Mouse (Mus musculus): ENCODE measurements around the gene Prkn. TPM values are rescaled to one million over a fixed set of nuclear protein-coding genes. Genes with fewer than 3 reads are reported as not detected.

Gene Prkn
- polyA plus RNA-seq, 1 experiment, result 1.00 TPM

DNA sequence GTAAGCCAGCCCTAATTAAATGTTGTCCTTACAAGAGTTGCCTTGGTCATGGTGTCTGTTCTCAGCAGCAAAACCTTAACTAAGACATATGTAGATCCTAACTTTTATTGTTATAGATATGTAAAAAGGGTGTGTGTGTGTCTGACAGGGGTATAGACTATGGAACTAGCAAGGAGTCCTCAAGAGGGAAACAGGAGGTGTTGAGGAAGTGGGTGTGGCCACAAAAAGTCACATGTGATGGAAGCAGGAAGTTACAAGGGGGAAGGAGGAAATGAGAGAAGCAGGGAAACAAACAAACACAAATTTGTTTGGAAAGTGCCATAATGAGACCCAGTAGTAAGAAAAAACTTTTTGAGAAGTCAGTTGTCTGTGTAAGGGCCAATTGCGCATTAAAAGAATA, 1253.8 kb downstream of the Prkn start:
- no peaks in the 10 kb centered on the region for H3K4me1 ChIP-seq
- no peak overlapping the region for H3K4me3 ChIP-seq (replicated peaks)
- TF ChIP-seq GATA1 (IDR thresholded peaks at IDR 0.05; ENCODE audit: borderline replicate concordance, low read length), result no peak
- no peak for TF ChIP-seq FLI1 (IDR thresholded peaks at IDR 0.05; ENCODE audit: low read length)
- H3K27me3 ChIP-seq (replicated peaks), result no peaks in the 10 kb centered on the region
- no peaks in the 10 kb centered on the region for H3K36me3 ChIP-seq (replicated peaks; ENCODE audit: low read length)
- H3K9me3 ChIP-seq, result no peaks in the 10 kb centered on the region

DNA sequence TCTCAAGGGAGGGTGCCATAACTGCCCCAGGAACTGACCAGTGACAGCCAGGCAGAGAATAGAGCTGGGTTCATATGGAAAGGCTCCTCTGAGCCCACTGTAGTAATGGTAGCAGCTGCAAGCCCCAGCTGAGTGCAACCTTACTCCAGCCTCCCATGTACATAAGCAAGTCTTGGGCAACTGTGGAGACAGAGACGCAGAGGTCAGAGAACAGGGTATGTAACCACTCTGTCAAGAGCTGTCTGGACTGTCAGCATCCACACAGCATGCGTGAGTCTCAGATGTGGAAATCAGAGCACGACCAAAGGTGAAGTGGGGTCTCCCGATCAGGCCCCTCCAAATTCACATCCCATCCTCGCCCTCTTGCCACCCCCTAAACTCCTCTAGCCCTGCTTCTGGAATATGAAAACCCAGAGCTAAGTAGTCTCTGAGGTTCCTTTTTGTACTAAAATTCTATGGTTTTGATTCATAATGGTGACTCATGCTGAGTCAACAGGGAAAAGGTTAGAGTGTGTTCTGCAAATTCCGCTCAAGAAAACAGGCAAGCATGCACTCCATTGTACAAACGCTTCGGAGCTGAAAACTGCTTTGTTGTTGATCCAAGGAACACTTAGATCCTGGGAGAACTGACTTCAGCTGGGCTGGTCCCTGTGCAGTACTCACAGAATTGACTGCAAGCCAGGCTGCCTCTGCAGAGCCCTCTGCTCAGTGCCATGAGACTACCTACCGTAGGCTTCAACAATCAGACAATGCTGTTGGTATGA, 1254.8 kb downstream of the Prkn start:
- H3K36me3 ChIP-seq (replicated peaks; ENCODE audit: low read length), result no peaks in the 10 kb centered on the region

GRCm38 (mm10) chr17:12099415-12099814, 1259.2 kb downstream of the Prkn start:
- Histone ChIP-seq H3K4me1 (no peaks in the 10 kb centered on the region), H3K36me3 (replicated peaks; ENCODE audit: low read length) (no peaks in the 10 kb centered on the region), H3K9me3 (peaks cover 13% of the 10 kb centered on the region), H3K27me3 (replicated peaks) (no peaks in the 10 kb centered on the region), H3K4me3 (replicated peaks) (no peak overlapping the region)
- TF ChIP-seq FLI1 (IDR thresholded peaks at IDR 0.05; ENCODE audit: low read length) (no peak), GATA1 (IDR thresholded peaks at IDR 0.05; ENCODE audit: borderline replicate concordance, low read length) (no peak)

More for the DNA sequence above, 1254.8 kb downstream of the Prkn start:
- no peak for TF ChIP-seq GATA1 (IDR thresholded peaks at IDR 0.05; ENCODE audit: borderline replicate concordance, low read length)
- TF ChIP-seq FLI1 (IDR thresholded peaks at IDR 0.05; ENCODE audit: low read length), result no peak
- no peaks in the 10 kb centered on the region for H3K27me3 ChIP-seq (replicated peaks)
- no peaks in the 10 kb centered on the region for H3K4me1 ChIP-seq
- H3K4me3 ChIP-seq (replicated peaks), result no peak overlapping the region
- peaks cover 5% of the 10 kb centered on the region for H3K9me3 ChIP-seq

- no peaks in the 10 kb centered on the region for H3K36me3 ChIP-seq (replicated peaks; ENCODE audit: low read length)
- peaks cover 19% of the 10 kb centered on the region for H3K9me3 ChIP-seq
- H3K4me1 ChIP-seq, result no peaks in the 10 kb centered on the region
- TF ChIP-seq FLI1 (IDR thresholded peaks at IDR 0.05; ENCODE audit: low read length), result no peak
- no peak for TF ChIP-seq GATA1 (IDR thresholded peaks at IDR 0.05; ENCODE audit: borderline replicate concordance, low read length)
- no peaks in the 10 kb centered on the region for H3K27me3 ChIP-seq (replicated peaks)
- H3K4me3 ChIP-seq (replicated peaks), result no peak overlapping the region
Observed at GRCm38 (mm10) chr17:12102326-12102725, 1262.1 kb downstream of the Prkn start.

- Histone ChIP-seq H3K4me3 (replicated peaks) (no peak overlapping the region), H3K9me3 (peaks cover 19% of the 10 kb centered on the region), H3K27me3 (replicated peaks) (no peaks in the 10 kb centered on the region), H3K4me1 (no peaks in the 10 kb centered on the region), H3K36me3 (replicated peaks; ENCODE audit: low read length) (no peaks in the 10 kb centered on the region)
- TF ChIP-seq GATA1 (IDR thresholded peaks at IDR 0.05; ENCODE audit: borderline replicate concordance, low read length) (no peak), FLI1 (IDR thresholded peaks at IDR 0.05; ENCODE audit: low read length) (no peak)
Observed at GRCm38 (mm10) chr17:12103781-12104180, 1263.6 kb downstream of the Prkn start.

DNA sequence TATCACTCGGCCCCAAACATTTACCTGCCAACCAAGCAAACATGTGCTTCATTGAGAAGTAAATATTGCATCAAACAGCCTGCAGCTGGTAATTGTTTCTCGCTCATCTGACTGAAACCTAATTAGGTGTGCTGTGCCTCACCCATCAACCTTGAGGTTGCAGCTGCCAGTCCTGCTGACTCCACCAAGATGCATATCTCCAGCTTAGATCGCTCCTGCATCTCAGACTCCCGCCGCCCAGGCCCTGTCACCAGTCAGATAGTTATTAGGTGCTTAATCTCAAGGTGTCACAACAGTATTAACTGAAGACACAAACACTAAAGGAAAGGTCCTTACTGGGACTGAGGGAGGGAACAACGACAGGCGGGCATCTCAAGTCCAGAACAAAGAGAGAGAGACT, 1264.1 kb downstream of the Prkn start:
- Histone ChIP-seq H3K36me3 (replicated peaks; ENCODE audit: low read length) (no peaks in the 10 kb centered on the region), H3K27me3 (replicated peaks) (no peaks in the 10 kb centered on the region), H3K9me3 (peaks cover 19% of the 10 kb centered on the region), H3K4me3 (replicated peaks) (no peak overlapping the region), H3K4me1 (no peaks in the 10 kb centered on the region)
- no peak for TF ChIP-seq FLI1 (IDR thresholded peaks at IDR 0.05; ENCODE audit: low read length)
- TF ChIP-seq GATA1 (IDR thresholded peaks at IDR 0.05; ENCODE audit: borderline replicate concordance, low read length), result no peak

DNA sequence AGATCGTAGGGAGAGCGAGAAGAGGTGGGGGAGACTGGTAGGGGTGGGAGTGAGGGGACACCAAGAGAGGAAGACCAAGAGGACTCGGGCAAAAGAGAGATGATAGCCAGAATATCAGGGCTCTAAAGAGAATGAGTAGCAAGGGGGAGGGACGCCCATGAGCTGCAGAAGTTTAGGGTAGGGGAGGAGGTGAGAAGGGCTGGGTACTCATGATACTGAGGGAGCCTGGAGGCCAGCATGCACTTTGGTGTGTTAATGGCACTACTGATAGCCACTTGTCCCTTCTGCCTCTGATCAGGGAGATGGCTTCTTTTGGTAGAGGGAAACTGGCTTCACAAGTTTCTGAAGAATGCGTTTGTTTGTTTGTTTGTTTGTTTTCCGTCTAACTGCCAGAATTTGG, 1264.5 kb downstream of the Prkn start:
- TF ChIP-seq FLI1 (IDR thresholded peaks at IDR 0.05; ENCODE audit: low read length) (no peak), GATA1 (IDR thresholded peaks at IDR 0.05; ENCODE audit: borderline replicate concordance, low read length) (no peak)
- no peak overlapping the region for H3K4me3 ChIP-seq (replicated peaks)
- H3K27me3 ChIP-seq (replicated peaks), result no peaks in the 10 kb centered on the region
- H3K9me3 ChIP-seq, result peaks cover 17% of the 10 kb centered on the region
- no peaks in the 10 kb centered on the region for H3K4me1 ChIP-seq
- no peaks in the 10 kb centered on the region for H3K36me3 ChIP-seq (replicated peaks; ENCODE audit: low read length)

DNA sequence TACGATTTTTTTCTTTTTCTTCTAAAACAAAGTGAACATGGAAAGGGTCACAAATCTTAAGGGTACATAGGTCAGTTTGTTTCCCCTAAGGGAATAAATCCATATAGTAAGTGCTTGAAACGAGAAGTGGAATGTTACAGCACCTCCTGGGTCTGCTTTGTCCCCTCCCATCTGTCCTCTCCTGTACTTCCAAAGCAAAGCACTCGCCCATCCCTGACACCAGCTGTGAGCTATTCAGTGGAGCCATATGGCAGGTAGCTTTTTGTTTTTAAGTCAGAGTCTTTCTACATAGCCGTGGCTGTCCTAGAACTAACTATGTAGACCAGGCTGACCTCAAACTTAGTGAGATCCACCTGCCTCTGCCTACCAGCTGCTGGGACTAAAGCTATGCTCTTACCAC, 1266.1 kb downstream of the Prkn start:
- TF ChIP-seq FLI1 (IDR thresholded peaks at IDR 0.05; ENCODE audit: low read length) (no peak), GATA1 (IDR thresholded peaks at IDR 0.05; ENCODE audit: borderline replicate concordance, low read length) (no peak)
- Histone ChIP-seq H3K4me1 (no peaks in the 10 kb centered on the region), H3K36me3 (replicated peaks; ENCODE audit: low read length) (no peaks in the 10 kb centered on the region), H3K4me3 (replicated peaks) (no peak overlapping the region), H3K27me3 (replicated peaks) (peaks cover 2% of the 10 kb centered on the region), H3K9me3 (peaks cover 11% of the 10 kb centered on the region)

Other genes with a start within 250 kb of the Prkn start
- gene Pacrg, start 73 bp upstream of the Prkn start, polyA plus RNA-seq (2012; ENCODE audit: insufficient read depth, low replicate concordance), result 0.10 TPM in 1 of 2 replicates, not detected in the other